Mouse (Mus musculus) brown adipose tissue, adult 24 weeks (tissue): ENCODE data around the gene Zfp618. TPM values are rescaled to one million over a fixed set of nuclear protein-coding genes. Genes with fewer than 3 reads are reported as not detected.

Source experiments
- H3K27ac ChIP-seq: fragments of 200-500 bp; replicated peaks from 2 replicates; pipeline ENCODE4 v1.5.1; 2012; ENCODE audit warnings: low read depth, mild to moderate bottlenecking, low read length
- H3K4me1 ChIP-seq: fragments of 200-500 bp; 2 replicates; pipeline ENCODE4 v1.6.1; 2012; ENCODE audit warnings: low read length, mixed read lengths; ENCODE audit not compliant: control insufficient read depth, insufficient read depth, insufficient read length
- H3K4me3 ChIP-seq: fragments of 200-500 bp; 2 replicates; pipeline ENCODE4 v1.5.1; 2012; ENCODE audit warnings: low read depth, mild to moderate bottlenecking, low read length, moderate library complexity; ENCODE audit not compliant: insufficient read depth
- polyA plus RNA-seq: library from polyadenylated mRNA; stranded (reverse); fragments of >200 nt; gene quantifications from 2 replicates; pipeline ENCODE4 v1.2.4, GENCODE M21; 2012; ENCODE audit not compliant: missing spikeins, insufficient read depth, insufficient read length

Zfp618 gene
- polyA plus RNA-seq, 1 experiment = 0.28 TPM

- peaks cover 18% of the 10 kb centered on the region for H3K4me1 ChIP-seq
- no peak overlapping the region for H3K4me3 ChIP-seq
- H3K27ac ChIP-seq = no peak overlapping the region
Observed at GRCm38 (mm10) chr4:63008206-63008605, 42.8 kb downstream of the Zfp618 start.

DNA sequence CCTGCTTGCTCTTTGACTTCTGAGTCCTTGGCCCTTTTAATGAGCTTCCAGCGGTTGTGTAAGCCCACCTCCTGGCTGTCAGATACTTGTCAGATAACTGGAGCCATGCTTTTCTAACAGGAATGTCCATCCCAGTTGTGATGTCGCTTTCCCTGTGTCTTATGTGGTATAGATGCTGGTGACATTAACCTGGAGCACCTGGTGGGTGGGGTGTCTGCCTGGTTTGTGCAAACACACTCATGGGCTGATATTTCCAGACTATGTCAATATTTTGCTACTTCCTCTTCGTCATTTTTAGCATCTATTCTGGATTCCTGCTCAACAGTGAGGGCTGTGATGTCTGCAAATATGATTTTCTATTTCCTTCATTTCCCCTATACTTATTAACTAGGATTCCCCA lies 43.4 kb downstream of the Zfp618 start:
- Histone ChIP-seq H3K27ac (no peak overlapping the region), H3K4me3 (no peak overlapping the region), H3K4me1 (peaks cover 18% of the 10 kb centered on the region)

DNA sequence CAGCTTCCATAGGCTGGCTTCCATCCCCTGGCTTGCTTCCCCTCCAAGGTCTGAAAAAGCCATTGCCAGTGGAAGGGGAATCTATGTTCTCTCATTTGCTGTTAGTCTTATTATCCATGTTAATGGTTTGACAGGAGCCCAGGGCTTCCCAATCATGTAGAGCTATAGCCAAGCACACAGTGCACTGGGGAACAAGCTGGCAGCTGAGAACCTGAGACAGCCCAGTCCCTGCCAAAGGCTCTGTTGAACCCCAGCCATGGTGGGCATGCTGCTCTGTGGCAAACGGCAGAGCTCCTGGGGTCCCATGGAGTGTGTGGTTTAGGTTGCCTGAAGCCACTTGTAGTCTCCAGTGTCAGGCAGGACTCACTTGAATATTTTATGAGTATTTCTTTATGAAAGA lies 44.4 kb downstream of the Zfp618 start:
- Histone ChIP-seq H3K4me1 (peaks cover 17% of the 10 kb centered on the region), H3K27ac (no peak overlapping the region), H3K4me3 (no peak overlapping the region)

DNA sequence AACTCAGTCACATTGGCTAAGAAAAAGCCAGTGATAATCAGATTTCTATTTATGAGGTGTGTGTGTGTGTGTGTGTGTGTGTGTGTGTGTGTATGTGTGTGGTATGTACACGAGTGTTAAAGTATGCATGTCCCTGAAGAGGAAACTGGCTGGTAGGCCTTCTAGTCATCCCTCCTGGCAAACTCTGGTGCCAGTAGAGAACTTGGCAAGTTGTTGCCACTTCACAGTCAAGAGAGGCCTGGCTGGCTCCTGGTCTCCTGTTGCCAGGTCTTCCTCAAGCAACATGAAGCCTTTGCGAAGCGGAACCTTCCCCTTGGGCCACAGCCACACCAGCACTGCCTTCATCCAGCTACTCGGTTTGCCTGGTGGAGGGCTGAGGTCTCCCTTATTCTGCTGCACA lies 44.9 kb downstream of the Zfp618 start:
- Histone ChIP-seq H3K4me1 (peaks cover 13% of the 10 kb centered on the region), H3K4me3 (no peak overlapping the region), H3K27ac (no peak overlapping the region)

DNA sequence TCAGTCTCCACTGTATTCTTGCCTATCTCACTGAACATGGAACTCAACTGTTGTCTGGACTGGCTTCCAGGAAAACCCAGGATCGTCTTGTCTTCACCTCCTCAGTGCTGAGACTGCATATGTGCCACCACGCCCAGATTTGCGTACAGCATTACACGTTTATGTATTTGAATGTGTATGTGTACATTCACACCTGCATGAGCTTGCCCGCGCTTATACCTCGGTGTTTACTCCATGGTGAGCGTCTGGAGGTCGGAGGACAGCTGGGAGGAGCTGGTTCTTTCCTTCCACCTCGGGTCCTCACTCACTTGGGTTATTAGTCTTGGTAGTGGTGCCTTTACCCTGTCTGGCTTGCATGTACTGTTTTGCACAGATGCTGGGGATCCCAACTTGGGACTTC lies 53.2 kb downstream of the Zfp618 start:
- Histone ChIP-seq H3K4me3 (no peak overlapping the region), H3K27ac (no peak overlapping the region), H3K4me1 (no peaks in the 10 kb centered on the region)

GRCm38 (mm10) chr4:63019428-63019858 lies 54.1 kb downstream of the Zfp618 start:
- Histone ChIP-seq H3K4me1 (no peaks in the 10 kb centered on the region), H3K27ac (no peak overlapping the region), H3K4me3 (no peak overlapping the region)

GRCm38 (mm10) chr4:63021034-63021700 lies 55.8 kb downstream of the Zfp618 start:
- no peaks in the 10 kb centered on the region for H3K4me1 ChIP-seq
- H3K27ac ChIP-seq = no peak overlapping the region
- H3K4me3 ChIP-seq = no peak overlapping the region

DNA sequence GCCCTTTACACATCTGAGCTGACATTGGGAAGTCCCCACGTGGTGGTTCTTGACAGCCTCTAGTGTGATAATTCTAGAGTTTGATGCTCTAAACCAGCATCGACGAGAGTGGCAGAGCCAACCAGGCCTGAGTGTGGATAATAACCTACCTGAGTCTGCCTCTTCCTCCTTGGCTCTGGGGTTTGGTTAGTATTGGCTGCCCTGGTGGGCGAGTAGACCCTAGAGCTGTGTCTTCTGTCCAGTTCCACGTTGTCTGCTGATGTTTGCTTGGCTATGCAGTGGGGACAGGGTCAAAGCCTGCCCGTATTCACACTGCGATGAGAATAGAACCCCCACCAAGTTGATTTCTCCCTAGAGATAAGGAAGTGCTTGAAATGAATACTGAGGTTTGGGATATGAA lies 58.1 kb downstream of the Zfp618 start:
- Histone ChIP-seq H3K4me3 (no peak overlapping the region), H3K27ac (no peak overlapping the region), H3K4me1 (no peaks in the 10 kb centered on the region)

- H3K4me3 ChIP-seq = no peak overlapping the region
- no peak overlapping the region for H3K27ac ChIP-seq
- no peaks in the 10 kb centered on the region for H3K4me1 ChIP-seq
Observed at GRCm38 (mm10) chr4:63024098-63024497, 58.7 kb downstream of the Zfp618 start.

DNA sequence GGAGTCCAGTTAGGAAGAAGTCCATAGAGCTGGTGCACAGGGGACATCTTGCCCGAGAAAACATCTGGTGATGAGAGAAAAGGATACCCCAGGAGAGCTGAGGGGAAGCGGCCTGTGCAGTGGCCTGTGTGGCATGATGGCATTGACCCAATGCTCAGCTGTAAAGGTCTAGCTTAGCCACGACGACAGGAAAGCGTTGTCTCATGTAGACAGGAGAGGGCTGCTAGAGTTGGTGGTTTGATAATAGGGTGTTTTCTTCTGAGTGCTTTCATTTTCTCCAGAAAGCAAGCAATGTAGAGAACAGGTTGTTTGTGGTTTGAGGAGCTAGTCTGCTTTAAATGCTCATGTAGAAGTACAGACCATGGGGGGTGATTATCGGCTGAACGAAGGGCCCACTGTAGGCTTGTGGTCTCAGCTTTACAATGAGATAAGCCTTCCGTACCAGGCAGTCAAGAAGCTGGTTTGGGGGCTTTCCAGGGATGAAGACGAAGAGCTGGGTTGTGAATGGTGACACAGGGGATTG lies 59.4 kb downstream of the Zfp618 start:
- H3K4me3 ChIP-seq = no peak overlapping the region
- no peaks in the 10 kb centered on the region for H3K4me1 ChIP-seq
- no peak overlapping the region for H3K27ac ChIP-seq

DNA sequence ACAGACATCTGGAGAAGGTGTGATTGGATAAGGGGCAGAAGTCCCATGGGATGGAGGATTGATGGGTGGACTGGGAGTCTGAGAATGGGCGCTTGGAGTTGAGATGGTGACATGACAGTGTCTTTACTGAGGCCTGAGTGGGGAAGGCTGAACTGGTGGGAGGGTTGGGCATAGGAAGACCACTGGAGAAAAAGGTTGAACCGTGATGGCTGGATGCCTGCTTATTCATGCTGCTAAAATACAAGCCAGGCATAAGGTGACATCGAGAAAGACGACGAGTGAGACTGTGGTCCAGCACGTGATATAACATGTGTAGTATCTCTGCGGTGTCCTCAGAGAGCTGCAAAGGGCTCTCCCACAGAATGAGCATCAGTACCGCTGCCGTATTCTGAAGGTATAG lies 59.9 kb downstream of the Zfp618 start:
- H3K4me3 ChIP-seq = no peak overlapping the region
- no peaks in the 10 kb centered on the region for H3K4me1 ChIP-seq
- H3K27ac ChIP-seq = no peak overlapping the region

DNA sequence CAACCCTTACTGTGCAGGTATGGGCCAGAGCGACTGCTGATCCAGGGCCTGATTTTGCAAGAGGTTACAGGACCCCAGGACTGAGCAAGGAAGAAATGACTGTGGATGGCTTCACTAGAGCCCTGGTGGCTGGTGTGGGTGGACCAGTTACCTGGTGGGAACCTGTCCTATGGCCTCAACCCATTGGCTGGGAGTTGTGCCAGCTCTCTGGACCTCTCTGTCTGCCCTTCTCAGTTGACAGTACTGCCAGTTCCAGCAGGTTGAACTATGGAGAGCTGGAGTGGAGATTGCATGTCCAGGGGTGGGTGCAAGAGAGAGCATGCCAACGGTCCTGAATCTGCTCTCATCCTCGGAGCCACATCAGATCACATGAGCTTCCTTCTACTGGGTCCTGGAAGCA lies 60.9 kb downstream of the Zfp618 start:
- H3K27ac ChIP-seq = no peak overlapping the region
- H3K4me3 ChIP-seq = no peak overlapping the region
- H3K4me1 ChIP-seq = no peaks in the 10 kb centered on the region

DNA sequence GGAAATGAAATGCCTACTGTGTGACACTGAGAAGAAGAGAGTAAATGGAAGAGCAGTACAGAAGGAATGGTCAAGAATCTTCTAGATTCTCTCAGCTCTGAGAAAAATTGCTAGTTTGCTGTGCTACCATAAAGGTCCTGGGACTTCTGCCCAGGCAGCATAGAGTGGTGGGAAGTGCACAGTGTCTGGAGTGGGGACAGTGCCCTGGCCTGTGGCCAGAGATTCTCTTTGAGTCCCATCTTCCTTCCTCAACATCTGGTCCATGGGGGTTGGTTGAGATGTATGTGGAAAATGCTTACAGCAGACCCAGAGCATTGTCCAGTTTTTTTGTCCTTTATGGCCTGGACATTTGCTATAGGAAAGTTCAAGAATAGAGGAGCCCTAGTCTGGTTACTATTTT lies 62.1 kb downstream of the Zfp618 start:
- no peaks in the 10 kb centered on the region for H3K4me1 ChIP-seq
- no peak overlapping the region for H3K4me3 ChIP-seq

GRCm38 (mm10) chr4:63030157-63030556 lies 64.8 kb downstream of the Zfp618 start:
- Histone ChIP-seq H3K27ac (no peak overlapping the region), H3K4me1 (no peaks in the 10 kb centered on the region), H3K4me3 (no peak overlapping the region)

More for the DNA sequence above, 62.1 kb downstream of the Zfp618 start:
- no peak overlapping the region for H3K27ac ChIP-seq

DNA sequence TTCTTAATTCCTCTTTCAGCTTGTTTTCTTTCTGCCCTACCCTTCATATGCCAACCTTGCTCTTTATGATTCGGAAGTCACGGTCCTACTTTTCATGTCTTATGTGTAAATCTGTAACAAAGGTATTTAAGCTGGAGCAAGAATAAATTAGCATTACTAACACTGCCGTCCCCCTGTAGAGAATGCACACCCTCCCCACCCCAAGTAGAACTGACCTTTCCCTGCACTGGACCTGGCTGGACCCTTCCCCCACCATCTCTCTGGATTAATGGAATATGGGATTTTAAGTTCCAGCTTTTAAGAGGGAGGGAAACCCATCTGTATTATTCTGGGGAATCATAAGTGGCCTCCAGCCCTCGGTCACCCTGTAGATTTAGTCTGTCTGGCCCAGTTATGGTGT lies 65.9 kb downstream of the Zfp618 start:
- Histone ChIP-seq H3K4me1 (no peaks in the 10 kb centered on the region), H3K27ac (no peak overlapping the region), H3K4me3 (no peak overlapping the region)

- no peak overlapping the region for H3K4me3 ChIP-seq
- H3K27ac ChIP-seq = no peak overlapping the region
- H3K4me1 ChIP-seq = no peaks in the 10 kb centered on the region
Observed at GRCm38 (mm10) chr4:63032581-63033006, 67.2 kb downstream of the Zfp618 start.
